ENCODE assay signal across 17 mouse cellular contexts in the genomic region with DNA sequence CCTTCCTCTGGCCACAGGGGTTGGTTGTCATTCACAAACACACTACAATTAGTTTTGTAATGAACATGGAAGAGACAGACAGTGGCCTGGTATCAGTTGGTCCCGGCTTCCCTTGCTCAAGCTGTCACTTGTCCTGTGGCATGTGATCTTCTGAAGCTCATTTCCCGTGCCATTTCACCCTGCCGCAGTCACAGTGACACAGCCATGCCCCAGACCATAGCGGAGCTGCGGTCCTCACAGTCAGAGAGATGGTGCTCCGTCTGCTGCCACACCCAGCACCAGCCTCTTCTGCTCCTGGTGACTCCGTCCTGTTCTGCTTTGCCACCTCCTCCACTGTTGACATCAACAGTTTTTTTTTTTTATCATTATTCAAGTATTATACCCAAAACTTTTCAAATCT. TPM values are rescaled to one million over a fixed set of nuclear protein-coding genes. Genes with fewer than 3 reads are reported as not detected.
DNase-seq lines count a peak whose midpoint lies in the region; TF ChIP-seq lines count a peak whose summit lies in the region.
"Had no signal": no experiment of that assay in that cellular context is flagged by ENCODE, and none has a peak within 500 bp of the region (broad histone marks: within the 10 kb centered on the region; RNA-seq: fewer than 3 reads in every experiment).

No protein-coding gene starts in this region.

- TF ChIP-seq POLR2A in lung, adult 2 months (IDR thresholded peaks at IDR 0.05; ENCODE audit: borderline replicate concordance, extremely low read depth, low read depth, low read length): no peak

- no peak overlapping the region for H3K4me3 ChIP-seq in lung, adult 2 months (replicated peaks; ENCODE audit: extremely low read depth, low read depth, low read length)
- H3K4me3 ChIP-seq: forebrain, embryonic 12.5 days; liver, embryonic 15.5 days; midbrain, embryonic 10.5 days had no signal

- H3K4me1 ChIP-seq in lung, adult 2 months (ENCODE audit: control insufficient read depth, insufficient read depth, low read length): peaks cover 36% of the 10 kb centered on the region

- DNase-seq in heart, adult 11 months: peak; percentile 92
- DNase-seq in heart, postnatal 4 days: no peak
- DNase-seq in lung, adult 18-20 months: peak; percentile 29 to 44
- DNase-seq in lung, adult 2 months: no peak
- DNase-seq in lung, postnatal 25 days (ENCODE audit: low spot score): peak; percentile 35
- DNase-seq in right cerebral cortex, postnatal 4 days: no peak
- DNase-seq in adipocyte (ENCODE audit: low spot score): no peak
- no peak for DNase-seq in yolk sac, embryonic 10.5 days (ENCODE audit: low spot score)
- DNase-seq: adrenal gland, adult 2 months; cerebellum, adult 18-20 months; kidney, adult 18-20 months; layer of hippocampus, postnatal 36 days; left cerebral cortex, postnatal 4 days; thymus, postnatal 14 days had no signal

- no peak for TF ChIP-seq CTCF in lung, adult 2 months (IDR thresholded peaks at IDR 0.05; ENCODE audit: insufficient read depth, low read length)

- 50% methylated on average over 7 of the region's 7 CpGs for whole genome bisulfite sequencing in lung, adult 2 months

RNA-seq across cellular contexts. Expression of a gene that starts 49.7 kb away (rescaled TPM):
- 10 to 100 TPM; 51.2 to 53.0 TPM for total RNA-seq in heart, postnatal 4 days (2021)
- polyA plus RNA-seq in lung, adult 2 months (2012; rRNA removed): 26.0 and 29.2 TPM in 2 replicates

Comparison
In these comparisons a context has a peak if more than half of its experiments do, and no peak if none do; other contexts are left out.
1. DNase-seq: peak in heart, adult 11 months (single experiment), lung, adult 18-20 months (2 of 2) and lung, postnatal 25 days (single experiment); none in heart, postnatal 4 days (single experiment), lung, adult 2 months (single experiment), right cerebral cortex, postnatal 4 days (single experiment), adipocyte (single experiment) and yolk sac, embryonic 10.5 days (single experiment).